ENCODE assay signal across 13 mouse cellular contexts in the genomic region with DNA sequence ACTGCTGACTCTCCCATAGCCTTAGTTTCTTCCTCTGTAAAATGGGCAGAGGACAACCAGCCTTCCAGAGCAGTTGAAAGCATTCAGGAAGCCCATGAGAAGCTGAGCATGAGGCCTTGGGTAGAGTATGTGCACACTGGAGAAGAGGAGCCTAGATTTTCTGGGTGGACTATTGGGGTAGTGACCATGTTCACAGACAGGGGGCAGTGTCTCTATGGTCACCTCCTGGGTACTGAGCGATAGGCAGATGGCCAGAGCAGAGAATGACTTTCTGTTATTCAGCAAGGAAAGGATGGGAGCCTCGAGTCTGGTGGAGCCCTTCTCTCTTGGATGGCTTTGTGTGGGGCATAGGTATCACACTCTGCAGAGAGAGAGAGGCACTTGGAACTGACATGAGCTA.
A peak's percentile ranks its signal among the peaks of the same experiment; 100 is the strongest.
DNase-seq lines count a peak whose midpoint lies in the region; ATAC-seq and TF ChIP-seq lines count a peak whose summit lies in the region.
"Had no signal": no experiment of that assay in that cellular context is flagged by ENCODE, and none has a peak within 500 bp of the region (broad histone marks: within the 10 kb centered on the region; RNA-seq: fewer than 3 reads in every experiment).

No protein-coding gene starts in this region.

- H3K4me3 ChIP-seq in kidney, embryonic 14.5 days (ENCODE audit: low read length) = no peak overlapping the region
- H3K4me3 ChIP-seq: erythroblast, embryonic 14.5 days had no signal

- ATAC-seq in kidney, embryonic 14.5 days (ENCODE audit: low FRiP score, low TSS enrichment) = no peak
- ATAC-seq: activated CD4-positive, CD25-positive, alpha-beta regulatory T cell, adult 4 months had no signal

- H3K9ac ChIP-seq in kidney, embryonic 14.5 days (ENCODE audit: low read depth, low read length) = no peak overlapping the region

- H3K27me3 ChIP-seq in kidney, embryonic 14.5 days (ENCODE audit: control insufficient read depth, insufficient read depth, low read length) = no peaks in the 10 kb centered on the region
- no peaks in the 10 kb centered on the region for H3K27me3 ChIP-seq in splenic B cell, adult 2 months (ENCODE audit: control insufficient read depth, insufficient read depth, low read length, poor library complexity, severe bottlenecking)

- no peaks in the 10 kb centered on the region for H3K36me3 ChIP-seq in kidney, embryonic 14.5 days (ENCODE audit: control insufficient read depth, insufficient read depth, low read length)
- no peaks in the 10 kb centered on the region; the same call in 1 of the 2 replicates for H3K36me3 ChIP-seq in splenic B cell, adult 2 months (ENCODE audit: control insufficient read depth, insufficient read depth, low read length, poor library complexity, severe bottlenecking)

- intact Hi-C loops in left cerebral cortex, postnatal 14 days (cut with DNase I) = no loop called here
- intact Hi-C loops in heart, postnatal 14 days (cut with DNase I) = no loop called here

- H3K27ac ChIP-seq in kidney, embryonic 14.5 days (ENCODE audit: low read depth, low read length) = no peak overlapping the region

- H3K9me3 ChIP-seq in kidney, embryonic 14.5 days (ENCODE audit: control insufficient read depth, low read length) = peaks cover 5% of the 10 kb centered on the region; the same call in 1 of the 2 replicates

- TF ChIP-seq POLR2A in brain, embryonic 14.5 days (IDR thresholded peaks at IDR 0.05; ENCODE audit: borderline replicate concordance, extremely low read depth, insufficient read depth, insufficient read length, poor library complexity, severe bottlenecking) = no peak

- DNase-seq in kidney, adult 9 months = peak; percentile 39
- peak; percentile 23 for DNase-seq in thymus, postnatal 14 days
- no peak for DNase-seq in thymus, postnatal 10 days (ENCODE audit: low spot score in 2 of 2)
- no peak for DNase-seq in brain, embryonic 14.5 days (ENCODE audit: low read depth)
- peak; percentile 33 for DNase-seq in splenic B cell, adult 2 months (ENCODE audit: low read depth, low spot score)
- no peak for DNase-seq in left cerebral cortex, postnatal 14 days (ENCODE audit: low spot score in 2 of 2)
- no peak for DNase-seq in heart, postnatal 14 days
- DNase-seq: cerebellum, adult 8-10 months; gastrocnemius, postnatal 36 days; right cerebral cortex, postnatal 25 days had no signal

- TF ChIP-seq CTCF in brain, embryonic 14.5 days (IDR thresholded peaks at IDR 0.05; ENCODE audit: borderline replicate concordance, extremely low read depth, insufficient read depth, insufficient read length) = peak; percentile 33; the same call in 1 of the 2 replicates

- H3K4me1 ChIP-seq in kidney, embryonic 14.5 days (ENCODE audit: control insufficient read depth, insufficient read depth, low read length) = no peaks in the 10 kb centered on the region

- WGBS in kidney, embryonic 14.5 days = 78% methylated on average over 2 of the region's 2 CpGs

- H3K4me2 ChIP-seq in kidney, embryonic 14.5 days (replicated peaks; ENCODE audit: low read depth, low read length) = no peak overlapping the region

Comparison
In these comparisons a context has a peak if more than half of its experiments do, and no peak if none do; other contexts are left out.
1. DNase-seq: peak in kidney, adult 9 months (single experiment), thymus, postnatal 14 days (single experiment) and splenic B cell, adult 2 months (single experiment); none in thymus, postnatal 10 days (0 of 2), brain, embryonic 14.5 days (single experiment), left cerebral cortex, postnatal 14 days (0 of 2) and heart, postnatal 14 days (0 of 2).